Mouse (Mus musculus) CH12.LX (cell line): ENCODE data around the gene Runx2.

Experiments
- CHD2 ChIP-seq: IDR thresholded peaks from 2 replicates; pipeline ENCODE4 v1.6.1; 2011; ENCODE audit warnings: low read length, improper control_type of control experiment
- CTCF ChIP-seq, 2 experiments: IDR thresholded peaks in 1 of 2; conservative IDR thresholded peaks in 1 of 2; 2 replicates each; pipeline ENCODE4 v1.5.1; 2011 to 2012; ENCODE audit warnings: low read depth in 2 of 2, low read length in 2 of 2, improper control_type of control experiment in 1 of 2, inconsistent platforms in 1 of 2, mild to moderate bottlenecking in 1 of 2, moderate library complexity in 1 of 2
- E2F4 ChIP-seq: IDR thresholded peaks from 2 replicates; pipeline ENCODE4 v1.6.1; 2011; ENCODE audit warnings: low read depth, low read length, improper control_type of control experiment; ENCODE audit not compliant: insufficient replicate concordance
- JUND ChIP-seq: conservative IDR thresholded peaks from 2 replicates; pipeline ENCODE4 v1.6.1; 2011; ENCODE audit warnings: low read depth, low read length, improper control_type of control experiment
- KAT2A ChIP-seq: IDR thresholded peaks from 2 replicates; pipeline ENCODE4 v1.6.1; 2012; ENCODE audit warnings: low read length, improper control_type of control experiment, inconsistent platforms; ENCODE audit not compliant: insufficient replicate concordance
- MAX ChIP-seq: IDR thresholded peaks from 2 replicates; pipeline ENCODE4 v1.6.1; 2011; ENCODE audit warnings: low read length, improper control_type of control experiment
- MEF2A ChIP-seq: IDR thresholded peaks from 2 replicates; pipeline ENCODE4 v1.6.1; 2014; ENCODE audit warnings: low read depth, mild to moderate bottlenecking, inconsistent platforms, low read length, improper control_type of control experiment, borderline replicate concordance
- POLR2AphosphoS2 ChIP-seq: IDR thresholded peaks from 2 replicates; pipeline ENCODE4 v1.6.1; 2011; ENCODE audit warnings: low read depth, low read length, improper control_type of control experiment
- TCF12 ChIP-seq: IDR thresholded peaks from 2 replicates; pipeline ENCODE4 v1.6.1; 2014; ENCODE audit warnings: low read depth, mild to moderate bottlenecking, inconsistent platforms, low read length, improper control_type of control experiment
- USF2 ChIP-seq: conservative IDR thresholded peaks from 2 replicates; pipeline ENCODE4 v1.6.1; 2011; ENCODE audit warnings: low read depth, low read length, improper control_type of control experiment
- ZC3H11A ChIP-seq: IDR thresholded peaks from 2 replicates; pipeline ENCODE4 v1.6.1; 2012; ENCODE audit warnings: low read depth, mild to moderate bottlenecking, inconsistent platforms, low read length, improper control_type of control experiment

DNA sequence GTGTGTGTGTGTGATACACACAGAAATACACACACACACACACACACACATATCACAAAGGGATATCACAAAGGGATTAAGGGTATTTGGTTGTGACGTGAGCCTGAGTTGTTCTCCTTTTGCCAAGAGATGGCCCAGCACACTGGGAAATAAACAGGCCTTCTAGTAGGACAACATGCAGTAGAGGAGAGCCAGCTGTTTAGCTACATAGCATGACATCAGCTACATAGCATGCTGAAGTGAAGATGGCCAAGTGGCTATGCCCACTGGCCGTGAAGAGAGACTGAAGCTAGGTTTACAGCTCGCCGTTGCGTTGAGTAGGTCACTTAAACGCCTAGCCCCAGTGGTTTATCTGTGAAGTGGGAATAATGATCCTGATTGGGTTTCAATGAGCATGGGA, 171.3 kb downstream of the Runx2 start:
- TF ChIP-seq USF2 (no peak), CTCF (conservative IDR thresholded peaks at IDR 0.05 in 1 of 2, IDR thresholded peaks at IDR 0.05 in 1 of 2; ENCODE audit: low read depth in 2 of 2, low read length in 2 of 2) (no peak), E2F4 (no peak), POLR2AphosphoS2 (no peak), KAT2A (no peak), CHD2 (no peak), MEF2A (no peak), JUND (no peak), MAX (no peak), ZC3H11A (no peak), TCF12 (no peak)
